Mouse (Mus musculus) neural tube, embryonic 15.5 days (tissue): ENCODE results near the gene Dclre1a. TPM values are rescaled to one million over a fixed set of nuclear protein-coding genes. Genes with fewer than 3 reads are reported as not detected.
A peak's percentile ranks its signal among the peaks of the same experiment; 100 is the strongest.
"Not testable (repeated sequence)": the region's sequence is repeated elsewhere in the genome, so short reads cannot be mapped to it uniquely, and the experiment has no call there.

Experiments
- ATAC-seq: fragments of 200-750 bp; cut with Nextera tagmentation; 2 replicates; pipeline ENCODE4 v1.8.0; 2017; ENCODE audit warnings: mild to moderate bottlenecking, moderate TSS enrichment, moderate library complexity; ENCODE audit not compliant: low FRiP score
- H3K27ac ChIP-seq: fragments of 300-500 bp; sonication (generic); replicated peaks from 2 replicates; pipeline ENCODE4 v1.5.1; 2015; ENCODE audit warnings: mild to moderate bottlenecking, inconsistent platforms
- H3K27me3 ChIP-seq: fragments of 300-500 bp; sonication (generic); replicated peaks from 2 replicates; pipeline ENCODE4 v1.6.1; 2015; ENCODE audit warnings: inconsistent platforms
- H3K36me3 ChIP-seq: fragments of 300-500 bp; sonication (generic); 2 replicates; pipeline ENCODE4 v1.6.1; 2015; ENCODE audit warnings: inconsistent platforms
- H3K4me1 ChIP-seq: fragments of 300-500 bp; sonication (generic); 2 replicates; pipeline ENCODE4 v1.6.1; 2015; ENCODE audit warnings: inconsistent platforms
- H3K4me2 ChIP-seq: fragments of 300-500 bp; sonication (generic); 2 replicates; pipeline ENCODE4 v1.6.1; 2015; ENCODE audit warnings: inconsistent platforms, mild to moderate bottlenecking, moderate library complexity
- H3K4me3 ChIP-seq: fragments of 300-500 bp; sonication (generic); replicated peaks from 2 replicates; pipeline ENCODE4 v1.5.1; 2015; ENCODE audit warnings: mild to moderate bottlenecking, inconsistent platforms
- H3K9ac ChIP-seq: fragments of 300-500 bp; sonication (generic); replicated peaks from 2 replicates; pipeline ENCODE4 v1.6.1; 2015; ENCODE audit warnings: mild to moderate bottlenecking, inconsistent platforms
- H3K9me3 ChIP-seq: fragments of 300-500 bp; sonication (generic); replicated peaks from 2 replicates; pipeline ENCODE4 v1.6.1; 2016; ENCODE audit warnings: inconsistent platforms
- WGBS: fragments of 180-500 bp; shearing (Covaris S2); methylation state at CpG from one replicate; pipeline ENCODE4 v1.1.7; 2015; ENCODE audit warnings: mixed read lengths; 5-methylcytosine and 5-hydroxymethylcytosine counted together
- polyA plus RNA-seq: library from polyadenylated mRNA; unstranded; fragments of >200 nt; fragmentation: Nextera tagmentation; extraction: Ambion mirVana; gene quantifications from 2 replicates; pipeline ENCODE4 v1.2.1, GENCODE M21; 2015

Gene Dclre1a
- polyA plus RNA-seq, 1 experiment from 2014 or later = 13.2 TPM

GRCm38 (mm10) chr19:56548230-56549032 lies 409 bp upstream of the Dclre1a start, which contains the start of gene Nhlrc2:
TSS of gene Nhlrc2 (plus strand) at chr19:56548261.
- Histone ChIP-seq H3K9ac (peak within 1 kb of the TSS; percentile 92), H3K27me3 (no peaks in the 10 kb centered on the region), H3K4me3 (peak within 1 kb of the TSS; percentile 96), H3K36me3 (peaks cover 21% of the 10 kb centered on the region), H3K4me1 (peaks cover 24% of the 10 kb centered on the region), H3K9me3 (no peaks in the 10 kb centered on the region), H3K4me2 (peak within 1 kb of the TSS; percentile 87), H3K27ac (peak within 1 kb of the TSS; percentile 93)
- ATAC-seq = peak; percentile 88
- under 1% methylated on average over 69 of the region's 69 CpGs for WGBS

GRCm38 (mm10) chr19:56546031-56546430 lies 2.0 kb downstream of the Dclre1a start:
- no peaks in the 10 kb centered on the region for H3K9me3 ChIP-seq
- no peak overlapping the region for H3K4me2 ChIP-seq
- H3K27me3 ChIP-seq = no peaks in the 10 kb centered on the region
- peaks cover 9% of the 10 kb centered on the region; the same call in 1 of the 2 replicates for H3K36me3 ChIP-seq
- peaks cover 23% of the 10 kb centered on the region for H3K4me1 ChIP-seq
- H3K9ac ChIP-seq = no peak overlapping the region
- no peak overlapping the region for H3K4me3 ChIP-seq
- ATAC-seq = no peak
- no peak overlapping the region for H3K27ac ChIP-seq

GRCm38 (mm10) chr19:56544681-56545388 lies 3.2 kb downstream of the Dclre1a start:
- H3K4me2 ChIP-seq = no peak overlapping the region
- H3K9ac ChIP-seq = no peak overlapping the region
- ATAC-seq = no peak
- H3K27me3 ChIP-seq = no peaks in the 10 kb centered on the region
- H3K36me3 ChIP-seq = peaks cover 14% of the 10 kb centered on the region; the same call in 1 of the 2 replicates
- no peak overlapping the region for H3K4me3 ChIP-seq
- H3K4me1 ChIP-seq = peaks cover 15% of the 10 kb centered on the region
- WGBS = 95% methylated on average over 13 of the region's 13 CpGs
- H3K27ac ChIP-seq = no peak overlapping the region
- no peaks in the 10 kb centered on the region for H3K9me3 ChIP-seq

DNA sequence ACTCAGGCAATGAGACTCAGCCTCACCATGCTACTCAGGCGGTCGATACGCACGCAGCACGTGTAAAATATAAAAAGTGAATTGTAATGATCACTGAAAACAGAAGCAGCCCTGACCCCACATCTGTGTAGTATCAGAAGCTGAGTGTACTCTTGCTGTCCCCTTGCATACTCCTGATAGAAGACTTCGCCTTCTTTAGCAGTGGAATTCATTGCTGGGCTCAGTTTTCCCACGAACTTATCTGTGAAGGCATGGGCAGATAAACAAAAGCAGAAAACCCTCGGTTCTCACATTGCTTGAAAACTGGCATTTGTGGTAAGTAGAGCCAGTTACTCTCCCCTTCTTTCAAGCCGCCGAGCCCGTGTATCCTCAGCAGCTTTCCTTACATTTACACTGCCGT lies 4.7 kb downstream of the Dclre1a start:
- Histone ChIP-seq H3K4me2 (no peak overlapping the region), H3K9me3 (no peaks in the 10 kb centered on the region), H3K4me3 (no peak overlapping the region), H3K9ac (no peak overlapping the region), H3K4me1 (peaks cover 8% of the 10 kb centered on the region), H3K27me3 (no peaks in the 10 kb centered on the region), H3K27ac (no peak overlapping the region), H3K36me3 (peaks cover 18% of the 10 kb centered on the region)
- ATAC-seq = no peak
- WGBS = 95% methylated on average over 12 of the region's 12 CpGs

- no peak for ATAC-seq
- no peak overlapping the region for H3K9ac ChIP-seq
Measured at GRCm38 (mm10) chr19:56535765-56536164, 12.3 kb downstream of the Dclre1a start.

GRCm38 (mm10) chr19:56535064-56535463 lies 13.0 kb downstream of the Dclre1a start:
- Histone ChIP-seq H3K9ac (no peak overlapping the region), H3K4me1 (no peaks in the 10 kb centered on the region), H3K9me3 (no peaks in the 10 kb centered on the region), H3K36me3 (peaks cover 24% of the 10 kb centered on the region), H3K4me3 (no peak overlapping the region), H3K27me3 (no peaks in the 10 kb centered on the region), H3K4me2 (no peak overlapping the region), H3K27ac (no peak overlapping the region)
- WGBS = 59% methylated on average over 9 of the region's 9 CpGs
- no peak for ATAC-seq

More at GRCm38 (mm10) chr19:56535765-56536164, 12.3 kb downstream of the Dclre1a start:
- Histone ChIP-seq H3K27me3 (no peaks in the 10 kb centered on the region), H3K4me2 (no peak overlapping the region), H3K4me1 (no peaks in the 10 kb centered on the region), H3K27ac (no peak overlapping the region), H3K9me3 (no peaks in the 10 kb centered on the region), H3K4me3 (no peak overlapping the region), H3K36me3 (peaks cover 27% of the 10 kb centered on the region)
- WGBS = 90% methylated on average over 9 of the region's 9 CpGs

DNA sequence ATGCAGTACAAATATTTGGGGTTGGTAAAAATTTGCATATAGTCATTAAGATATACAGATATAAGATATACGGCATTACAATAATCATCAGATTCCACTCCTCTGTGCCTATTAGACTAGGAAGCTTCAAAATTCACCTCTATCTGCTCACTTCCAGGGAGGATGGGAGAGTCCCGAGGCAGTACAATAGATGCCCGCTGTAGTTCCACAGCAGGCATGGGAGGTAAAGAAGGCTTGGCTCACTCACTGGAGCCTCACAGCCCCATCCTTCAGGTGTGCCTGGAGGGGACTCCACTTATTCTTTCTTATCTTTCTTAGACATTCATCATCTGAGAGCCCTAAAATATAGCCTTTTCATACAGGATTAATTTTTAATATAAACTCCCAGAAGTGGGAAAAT lies 13.7 kb downstream of the Dclre1a start:
- Histone ChIP-seq H3K4me3 (no peak overlapping the region), H3K27ac (no peak overlapping the region), H3K4me2 (no peak overlapping the region), H3K4me1 (no peaks in the 10 kb centered on the region), H3K36me3 (peaks cover 23% of the 10 kb centered on the region), H3K27me3 (no peaks in the 10 kb centered on the region), H3K9me3 (no peaks in the 10 kb centered on the region), H3K9ac (no peak overlapping the region)
- no peak for ATAC-seq
- 84% methylated on average over 3 of the region's 3 CpGs for WGBS

DNA sequence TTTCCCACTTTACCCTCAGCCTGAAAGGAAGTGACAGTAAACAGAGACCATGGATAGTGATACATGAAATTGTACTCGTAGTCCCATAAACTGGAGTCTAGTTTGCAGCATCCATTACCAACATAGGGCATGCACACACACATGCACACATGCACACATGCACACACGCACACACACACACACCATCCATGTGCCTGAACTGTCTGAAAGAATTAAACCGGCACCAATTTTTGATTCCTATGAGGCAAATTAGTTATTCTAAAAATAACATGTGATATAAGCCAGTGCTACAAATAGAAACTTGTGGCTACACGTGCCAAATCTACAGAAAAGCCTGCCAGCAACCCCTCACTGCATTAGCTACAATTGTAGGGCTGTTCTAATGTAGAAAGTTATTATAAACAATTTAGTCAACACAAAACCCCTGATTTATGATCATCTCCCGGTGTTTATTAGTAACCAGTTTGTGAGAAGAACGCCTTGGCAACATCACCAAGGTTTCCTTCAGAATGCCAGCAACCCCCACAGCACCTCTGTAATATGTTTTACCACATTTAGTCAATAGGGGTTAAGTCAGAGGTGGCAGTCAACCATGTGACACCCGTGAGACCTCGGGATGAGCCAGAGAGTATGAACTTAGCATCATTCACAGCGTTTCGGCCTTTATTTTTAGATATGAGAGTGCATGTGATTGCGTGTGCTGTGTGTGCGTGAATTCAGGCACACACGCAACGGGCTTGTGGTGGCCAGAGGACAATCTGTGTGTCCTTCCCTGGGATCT lies 14.5 kb downstream of the Dclre1a start:
- Histone ChIP-seq H3K9ac (no peak overlapping the region), H3K27me3 (no peaks in the 10 kb centered on the region), H3K9me3 (no peaks in the 10 kb centered on the region), H3K36me3 (peaks cover 19% of the 10 kb centered on the region), H3K4me2 (no peak overlapping the region), H3K4me3 (no peak overlapping the region), H3K27ac (no peak overlapping the region), H3K4me1 (no peaks in the 10 kb centered on the region)
- no peak for ATAC-seq
- 90% methylated on average over 14 of the region's 14 CpGs for WGBS

DNA sequence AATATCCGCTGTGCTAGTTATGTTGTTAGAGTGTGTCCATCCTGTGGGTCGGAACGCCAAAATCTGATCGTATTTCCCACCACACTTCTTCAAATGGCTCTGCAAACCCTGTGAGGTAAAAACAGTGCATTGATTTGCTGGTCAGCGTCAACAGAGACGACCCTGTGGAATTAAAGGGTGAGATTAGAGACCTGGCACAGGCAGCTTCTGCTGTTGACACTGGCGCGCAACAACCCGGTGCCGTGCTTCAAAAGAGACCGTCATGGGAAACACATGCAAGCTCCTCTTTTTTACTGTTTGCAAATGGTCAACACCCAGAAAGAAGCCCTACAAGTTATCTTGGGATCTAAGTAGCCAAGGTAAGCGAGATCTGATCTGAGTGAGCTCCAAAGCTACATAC lies 16.8 kb downstream of the Dclre1a start:
- ATAC-seq = no peak
- H3K4me2 ChIP-seq = no peak overlapping the region
- H3K9ac ChIP-seq = no peak overlapping the region
- no peaks in the 10 kb centered on the region for H3K27me3 ChIP-seq
- no peaks in the 10 kb centered on the region for H3K9me3 ChIP-seq
- peaks cover 15% of the 10 kb centered on the region; the same call in 1 of the 2 replicates for H3K36me3 ChIP-seq
- 93% methylated on average over 12 of the region's 12 CpGs for WGBS
- H3K27ac ChIP-seq = no peak overlapping the region
- H3K4me1 ChIP-seq = no peaks in the 10 kb centered on the region
- no peak overlapping the region for H3K4me3 ChIP-seq

DNA sequence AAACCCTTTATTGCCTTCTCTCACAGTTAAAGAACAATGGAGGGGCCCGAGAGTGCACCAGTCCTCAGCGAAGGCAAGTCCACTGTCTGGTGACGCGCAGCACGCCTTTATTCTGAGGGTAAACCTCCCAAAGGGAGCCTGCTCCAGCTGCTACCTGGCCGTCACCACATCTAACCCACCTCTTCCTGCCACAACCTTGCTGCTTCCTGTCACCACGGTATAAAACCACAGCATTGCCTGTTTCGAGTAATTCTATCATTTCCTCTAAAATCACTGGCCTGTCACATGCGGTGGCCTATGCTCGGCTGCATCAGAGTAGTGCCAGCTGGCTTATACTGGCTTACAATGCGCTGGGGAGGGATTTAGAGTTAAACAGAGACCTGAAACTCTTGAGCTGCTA lies 17.5 kb downstream of the Dclre1a start:
- H3K4me3 ChIP-seq, H3K27ac ChIP-seq, H3K4me2 ChIP-seq, H3K9ac ChIP-seq, H3K27me3 ChIP-seq, H3K36me3 ChIP-seq, H3K9me3 ChIP-seq, H3K4me1 ChIP-seq, ATAC-seq: not testable (repeated sequence)
- no CpG with 5 or more reads among the region's 11 CpGs for WGBS

- not testable (repeated sequence) for H3K27ac ChIP-seq, H3K4me2 ChIP-seq, H3K4me1 ChIP-seq, H3K9ac ChIP-seq, H3K27me3 ChIP-seq, H3K9me3 ChIP-seq, H3K36me3 ChIP-seq, H3K4me3 ChIP-seq, ATAC-seq
- no CpG with 5 or more reads among the region's 7 CpGs for WGBS
Measured at GRCm38 (mm10) chr19:56519408-56519807, 28.6 kb downstream of the Dclre1a start.
